Mouse (Mus musculus): ENCODE measurements around the gene Anxa11. TPM values are rescaled to one million over a fixed set of nuclear protein-coding genes. Genes with fewer than 3 reads are reported as not detected.
"Not testable (repeated sequence)": the region's sequence is repeated elsewhere in the genome, so short reads cannot be mapped to it uniquely, and the experiment has no call there.

Anxa11 gene
- polyA plus RNA-seq, 1 experiment from 2014 or later: 3.5 TPM

DNA sequence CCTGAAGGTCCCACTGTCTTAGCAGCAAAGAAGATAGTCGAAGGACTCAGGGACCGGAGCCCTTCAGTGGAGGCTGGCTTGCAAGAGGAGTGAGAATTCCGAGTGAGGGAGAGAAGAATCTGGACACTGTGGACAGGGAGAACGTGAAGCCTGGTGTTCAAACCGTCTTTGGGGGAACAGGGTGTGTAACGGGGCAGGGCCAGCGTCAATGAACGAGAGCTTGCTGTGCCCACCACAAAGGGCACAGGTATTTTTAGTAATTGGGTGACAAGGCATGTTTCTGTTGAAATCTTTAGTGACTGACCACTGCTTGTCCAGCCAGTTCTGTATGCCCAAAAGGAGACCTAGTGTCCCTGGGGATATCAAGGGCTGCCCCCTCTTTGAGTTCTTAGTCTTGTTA is 4.6 kb downstream of the Anxa11 start:
- H3K4me1 ChIP-seq (ENCODE audit: control insufficient read depth, insufficient read depth, low read length): peaks cover 3% of the 10 kb centered on the region
- peaks cover 25% of the 10 kb centered on the region for H3K27me3 ChIP-seq (ENCODE audit: control insufficient read depth, insufficient read depth, low read length)
- H3K36me3 ChIP-seq (ENCODE audit: control insufficient read depth, insufficient read depth, low read length): no peaks in the 10 kb centered on the region
- DNase-seq (ENCODE audit: low spot score) (no peak), ATAC-seq (ENCODE audit: insufficient read depth, low FRiP score, low TSS enrichment) (no peak)
- H3K4me3 ChIP-seq (ENCODE audit: low read depth, low read length): no peak overlapping the region
- no peaks in the 10 kb centered on the region for H3K9me3 ChIP-seq (ENCODE audit: control insufficient read depth, low read length)
- WGBS: 88% methylated on average over 8 of the region's 8 CpGs
- no peak overlapping the region for H3K27ac ChIP-seq (ENCODE audit: low read depth, low read length)
- no peak overlapping the region for H3K9ac ChIP-seq (ENCODE audit: low read length)
- no peak overlapping the region for H3K4me2 ChIP-seq (ENCODE audit: low read depth)

DNA sequence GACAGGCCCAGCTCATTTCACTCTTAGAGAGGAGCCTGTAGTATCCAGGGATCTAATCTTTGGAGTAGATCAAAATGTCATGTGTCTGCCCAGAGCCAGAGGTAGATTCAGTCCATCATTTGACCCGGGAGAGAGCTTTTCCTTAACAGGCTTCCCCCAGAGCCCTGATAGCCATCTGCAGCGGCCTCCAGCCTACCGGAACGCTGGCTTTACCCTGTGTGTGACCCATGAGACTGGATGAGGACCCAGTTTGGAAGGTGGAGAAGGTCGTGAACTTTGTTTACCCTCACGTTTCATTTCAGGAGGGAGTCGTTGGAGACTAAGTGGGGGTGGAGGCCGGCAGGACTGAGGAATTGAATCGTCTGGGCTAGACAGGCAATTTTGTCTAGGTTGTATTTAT is 5.7 kb downstream of the Anxa11 start:
- no peak for DNase-seq (ENCODE audit: low spot score)
- Histone ChIP-seq H3K27me3 (ENCODE audit: control insufficient read depth, insufficient read depth, low read length) (peaks cover 13% of the 10 kb centered on the region), H3K4me2 (ENCODE audit: low read depth) (no peak overlapping the region), H3K9ac (ENCODE audit: low read length) (no peak overlapping the region), H3K4me3 (ENCODE audit: low read depth, low read length) (no peak overlapping the region), H3K36me3 (ENCODE audit: control insufficient read depth, insufficient read depth, low read length) (no peaks in the 10 kb centered on the region), H3K27ac (ENCODE audit: low read depth, low read length) (no peak overlapping the region), H3K9me3 (ENCODE audit: control insufficient read depth, low read length) (no peaks in the 10 kb centered on the region), H3K4me1 (ENCODE audit: control insufficient read depth, insufficient read depth, low read length) (no peaks in the 10 kb centered on the region; the same call in none of the 2 replicates)
- WGBS: 30% methylated on average over 9 of the region's 9 CpGs
- no peak for ATAC-seq (ENCODE audit: insufficient read depth, low FRiP score, low TSS enrichment)

DNA sequence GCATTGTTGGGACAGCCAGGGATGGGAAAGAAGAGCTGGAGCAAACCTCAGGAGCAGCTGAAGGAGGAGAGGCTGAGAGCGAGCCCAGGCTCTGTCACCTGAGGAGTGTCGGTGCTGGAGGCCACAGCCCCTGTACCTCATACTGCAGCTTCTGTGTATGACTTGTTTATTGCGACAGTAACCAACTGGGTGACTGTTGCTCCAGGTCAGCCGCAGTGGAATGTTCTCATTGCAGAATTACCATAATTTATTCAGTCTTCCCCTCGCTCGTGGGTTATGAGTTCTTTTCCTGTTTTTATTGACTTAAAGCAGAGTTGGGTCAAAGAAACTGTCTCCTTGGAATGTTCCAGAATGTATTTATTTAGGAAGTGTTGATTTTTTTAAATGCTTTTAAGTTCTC is 6.3 kb downstream of the Anxa11 start:
- H3K9me3 ChIP-seq (ENCODE audit: control insufficient read depth, low read length): no peaks in the 10 kb centered on the region
- H3K4me1 ChIP-seq (ENCODE audit: control insufficient read depth, insufficient read depth, low read length): no peaks in the 10 kb centered on the region; the same call in 1 of the 2 replicates
- ATAC-seq (ENCODE audit: insufficient read depth, low FRiP score, low TSS enrichment) (no peak), DNase-seq (ENCODE audit: low spot score) (no peak)
- no peak overlapping the region for H3K9ac ChIP-seq (ENCODE audit: low read length)
- H3K27ac ChIP-seq (ENCODE audit: low read depth, low read length): no peak overlapping the region
- WGBS: 87% methylated on average over 6 of the region's 6 CpGs
- H3K4me3 ChIP-seq (ENCODE audit: low read depth, low read length): no peak overlapping the region
- no peak overlapping the region for H3K4me2 ChIP-seq (ENCODE audit: low read depth)
- H3K36me3 ChIP-seq (ENCODE audit: control insufficient read depth, insufficient read depth, low read length): no peaks in the 10 kb centered on the region
- H3K27me3 ChIP-seq (ENCODE audit: control insufficient read depth, insufficient read depth, low read length): peaks cover 7% of the 10 kb centered on the region

DNA sequence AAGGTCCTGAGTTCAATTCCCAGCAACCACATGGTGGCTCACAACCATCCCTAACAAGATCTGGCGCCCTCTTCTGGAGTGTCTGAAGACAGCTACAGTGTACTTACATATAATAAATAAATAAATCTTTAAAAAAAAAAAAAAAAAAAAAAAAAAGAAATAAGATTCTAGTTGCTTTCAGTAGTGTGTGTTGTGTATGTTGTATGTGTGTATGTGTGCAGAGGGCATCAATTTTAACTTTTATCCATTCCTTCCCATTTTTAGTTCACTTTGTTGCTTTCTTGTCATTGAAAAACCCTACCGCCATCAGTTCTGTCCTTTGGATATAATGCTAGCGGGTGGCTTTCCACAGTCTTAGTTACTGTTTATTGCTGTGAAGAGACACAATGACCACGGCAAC is 6.8 kb downstream of the Anxa11 start:
- H3K9me3 ChIP-seq (ENCODE audit: control insufficient read depth, low read length); H3K27ac ChIP-seq (ENCODE audit: low read depth, low read length); H3K4me1 ChIP-seq (ENCODE audit: control insufficient read depth, insufficient read depth, low read length); H3K36me3 ChIP-seq (ENCODE audit: control insufficient read depth, insufficient read depth, low read length); DNase-seq (ENCODE audit: low spot score); H3K4me2 ChIP-seq (ENCODE audit: low read depth); H3K4me3 ChIP-seq (ENCODE audit: low read depth, low read length); H3K27me3 ChIP-seq (ENCODE audit: control insufficient read depth, insufficient read depth, low read length); H3K9ac ChIP-seq (ENCODE audit: low read length); ATAC-seq (ENCODE audit: insufficient read depth, low FRiP score, low TSS enrichment): not testable (repeated sequence)
- 89% methylated on average over 3 of the region's 4 CpGs for WGBS

DNA sequence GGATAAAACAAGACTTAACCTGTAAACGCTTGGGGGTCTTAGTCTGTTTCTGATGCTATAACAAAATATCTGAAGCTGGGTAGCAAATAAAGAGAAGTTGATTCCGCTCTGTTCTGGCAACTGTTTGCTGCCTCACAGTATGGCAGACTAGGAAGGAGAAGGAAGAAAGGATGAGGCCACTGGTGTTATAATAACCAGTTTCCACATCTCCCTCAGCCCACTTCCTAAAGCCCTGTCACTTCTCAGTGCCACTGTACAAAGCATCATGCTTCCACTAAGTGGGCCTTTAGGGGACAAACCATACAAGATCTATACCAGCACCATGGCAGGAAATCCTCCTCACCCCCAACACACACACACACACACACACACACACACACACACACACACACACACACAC is 8.5 kb downstream of the Anxa11 start:
- Histone ChIP-seq H3K36me3 (ENCODE audit: control insufficient read depth, insufficient read depth, low read length) (no peaks in the 10 kb centered on the region), H3K4me2 (ENCODE audit: low read depth) (no peak overlapping the region), H3K9ac (ENCODE audit: low read length) (no peak overlapping the region), H3K9me3 (ENCODE audit: control insufficient read depth, low read length) (no peaks in the 10 kb centered on the region), H3K4me3 (ENCODE audit: low read depth, low read length) (no peak overlapping the region), H3K27me3 (ENCODE audit: control insufficient read depth, insufficient read depth, low read length) (no peaks in the 10 kb centered on the region), H3K27ac (ENCODE audit: low read depth, low read length) (no peak overlapping the region), H3K4me1 (ENCODE audit: control insufficient read depth, insufficient read depth, low read length) (no peaks in the 10 kb centered on the region; the same call in 1 of the 2 replicates)
- 93% methylated on average over 2 of the region's 2 CpGs for WGBS
- ATAC-seq (ENCODE audit: insufficient read depth, low FRiP score, low TSS enrichment) (no peak), DNase-seq (ENCODE audit: low spot score) (no peak)

DNA sequence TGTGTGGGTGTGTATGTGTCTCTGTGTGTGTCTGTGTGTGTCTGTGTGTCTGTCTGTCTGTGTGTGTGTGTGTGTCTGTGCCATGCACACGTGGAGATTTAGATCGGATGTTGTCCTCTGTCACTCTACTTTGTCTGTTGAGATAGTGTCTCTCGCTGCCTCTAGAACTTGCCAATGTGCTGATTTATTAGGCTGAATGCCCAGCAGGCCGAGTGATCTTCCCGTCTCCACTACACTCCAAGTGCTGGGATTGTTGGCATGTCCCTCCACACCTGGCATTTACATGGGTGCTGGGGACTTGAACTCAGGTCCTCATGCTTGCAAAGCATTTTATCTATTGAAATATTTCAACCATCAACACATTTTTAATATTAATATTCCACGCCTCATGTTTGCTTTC is 9.2 kb downstream of the Anxa11 start:
- Histone ChIP-seq H3K4me1 (ENCODE audit: control insufficient read depth, insufficient read depth, low read length) (no peaks in the 10 kb centered on the region; the same call in 1 of the 2 replicates), H3K9ac (ENCODE audit: low read length) (no peak overlapping the region), H3K9me3 (ENCODE audit: control insufficient read depth, low read length) (no peaks in the 10 kb centered on the region), H3K27ac (ENCODE audit: low read depth, low read length) (no peak overlapping the region), H3K4me3 (ENCODE audit: low read depth, low read length) (no peak overlapping the region), H3K36me3 (ENCODE audit: control insufficient read depth, insufficient read depth, low read length) (no peaks in the 10 kb centered on the region), H3K4me2 (ENCODE audit: low read depth) (no peak overlapping the region), H3K27me3 (ENCODE audit: control insufficient read depth, insufficient read depth, low read length) (no peaks in the 10 kb centered on the region)
- 59% methylated on average over 6 of the region's 6 CpGs for WGBS
- no peak for DNase-seq (ENCODE audit: low spot score)
- no peak for ATAC-seq (ENCODE audit: insufficient read depth, low FRiP score, low TSS enrichment)

DNA sequence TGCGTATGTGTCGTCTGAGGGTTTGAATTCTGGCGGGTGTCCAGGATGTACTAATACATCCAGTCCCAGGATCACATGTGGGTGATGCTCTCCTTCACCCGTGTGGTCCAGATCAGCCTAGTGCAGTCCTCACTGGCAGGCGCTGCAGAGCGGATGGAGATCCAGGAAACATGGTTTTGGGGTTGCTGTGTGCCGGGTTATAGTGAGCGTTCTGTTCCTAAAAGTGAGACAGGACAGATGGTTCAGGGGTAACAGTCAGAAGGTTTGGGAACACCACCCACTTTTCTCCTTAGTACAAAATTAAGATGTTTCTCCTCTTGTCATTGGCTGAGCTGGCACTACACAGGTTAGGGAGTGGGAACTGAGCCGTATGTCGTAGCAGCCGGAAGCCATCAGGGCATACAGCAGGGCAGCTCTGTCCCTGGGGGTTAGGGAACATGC is 10.2 kb downstream of the Anxa11 start:
- ATAC-seq (ENCODE audit: insufficient read depth, low FRiP score, low TSS enrichment) (no peak), DNase-seq (ENCODE audit: low spot score) (no peak)
- WGBS: 83% methylated on average over 11 of the region's 11 CpGs
- H3K4me3 ChIP-seq (ENCODE audit: low read depth, low read length): no peak overlapping the region
- no peaks in the 10 kb centered on the region for H3K36me3 ChIP-seq (ENCODE audit: control insufficient read depth, insufficient read depth, low read length)
- H3K9ac ChIP-seq (ENCODE audit: low read length): no peak overlapping the region
- no peak overlapping the region for H3K27ac ChIP-seq (ENCODE audit: low read depth, low read length)
- H3K4me2 ChIP-seq (ENCODE audit: low read depth): no peak overlapping the region
- no peaks in the 10 kb centered on the region; the same call in 1 of the 2 replicates for H3K4me1 ChIP-seq (ENCODE audit: control insufficient read depth, insufficient read depth, low read length)
- no peaks in the 10 kb centered on the region for H3K9me3 ChIP-seq (ENCODE audit: control insufficient read depth, low read length)
- no peaks in the 10 kb centered on the region for H3K27me3 ChIP-seq (ENCODE audit: control insufficient read depth, insufficient read depth, low read length)

DNA sequence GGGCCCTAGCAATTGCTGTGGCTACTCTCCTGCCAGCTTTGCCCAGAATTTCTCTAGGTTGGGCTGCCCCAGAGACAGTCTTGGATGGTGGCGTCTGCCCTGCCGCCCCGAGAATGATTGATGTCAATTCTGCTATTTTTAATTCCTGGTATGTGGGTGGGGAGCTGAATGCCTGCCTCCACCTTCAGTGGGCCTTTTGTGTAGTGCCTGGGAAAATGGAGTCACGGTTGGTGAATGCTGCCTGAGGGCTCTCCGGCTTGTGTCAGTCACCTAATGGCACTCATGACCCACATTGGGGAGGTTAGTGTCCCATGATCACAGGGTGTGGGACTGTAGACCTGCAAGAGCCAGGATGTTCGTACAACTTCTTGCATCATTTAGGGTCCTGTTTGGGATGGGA is 11.3 kb downstream of the Anxa11 start:
- Histone ChIP-seq H3K4me2 (ENCODE audit: low read depth) (no peak overlapping the region), H3K9ac (ENCODE audit: low read length) (no peak overlapping the region), H3K36me3 (ENCODE audit: control insufficient read depth, insufficient read depth, low read length) (no peaks in the 10 kb centered on the region), H3K4me1 (ENCODE audit: control insufficient read depth, insufficient read depth, low read length) (no peaks in the 10 kb centered on the region), H3K27ac (ENCODE audit: low read depth, low read length) (no peak overlapping the region), H3K9me3 (ENCODE audit: control insufficient read depth, low read length) (no peaks in the 10 kb centered on the region), H3K4me3 (ENCODE audit: low read depth, low read length) (no peak overlapping the region), H3K27me3 (ENCODE audit: control insufficient read depth, insufficient read depth, low read length) (no peaks in the 10 kb centered on the region)
- no peak for DNase-seq (ENCODE audit: low spot score)
- ATAC-seq (ENCODE audit: insufficient read depth, low FRiP score, low TSS enrichment): no peak
- whole genome bisulfite sequencing: 72% methylated on average over 6 of the region's 6 CpGs

DNA sequence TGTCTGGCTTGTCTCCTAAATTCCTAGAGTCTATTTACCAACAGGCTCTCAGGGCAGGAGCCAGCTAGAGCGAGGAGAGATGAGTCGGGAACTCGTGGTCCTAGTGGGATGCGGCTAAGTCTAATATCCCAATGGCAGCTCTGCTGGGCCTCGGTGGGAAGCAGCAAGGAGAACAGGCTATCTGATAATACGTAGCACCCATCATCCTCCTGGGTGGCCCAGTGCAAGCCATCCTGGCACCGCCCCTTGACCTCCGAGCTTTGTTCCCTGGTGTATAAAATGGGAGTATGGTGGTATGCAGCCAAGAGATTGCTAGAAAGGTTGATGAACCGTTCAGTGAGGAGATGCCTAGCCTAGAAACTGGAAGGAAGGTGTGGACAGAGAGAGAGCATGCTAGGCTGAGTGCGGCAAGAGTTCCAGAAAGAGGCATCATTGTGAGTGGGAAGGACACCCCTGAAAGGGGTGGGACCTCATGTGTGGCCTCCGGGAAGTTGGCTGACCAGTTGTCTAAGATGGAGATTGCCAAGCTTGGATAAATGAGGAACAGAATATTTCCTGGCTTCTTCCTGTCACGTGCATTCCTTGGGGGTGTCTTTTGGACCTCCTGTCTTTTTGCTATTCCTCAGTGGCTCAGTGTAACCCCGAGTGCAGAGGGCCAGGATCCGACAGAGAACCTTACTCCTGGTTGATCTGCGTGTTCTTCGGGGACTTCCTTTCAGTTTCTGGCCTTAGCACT is 11.9 kb downstream of the Anxa11 start:
- Histone ChIP-seq H3K9ac (ENCODE audit: low read length) (no peak overlapping the region), H3K4me1 (ENCODE audit: control insufficient read depth, insufficient read depth, low read length) (no peaks in the 10 kb centered on the region), H3K36me3 (ENCODE audit: control insufficient read depth, insufficient read depth, low read length) (no peaks in the 10 kb centered on the region), H3K27me3 (ENCODE audit: control insufficient read depth, insufficient read depth, low read length) (no peaks in the 10 kb centered on the region), H3K4me3 (ENCODE audit: low read depth, low read length) (no peak overlapping the region), H3K27ac (ENCODE audit: low read depth, low read length) (no peak overlapping the region), H3K4me2 (ENCODE audit: low read depth) (no peak overlapping the region), H3K9me3 (ENCODE audit: control insufficient read depth, low read length) (no peaks in the 10 kb centered on the region)
- WGBS: 90% methylated on average over 16 of the region's 16 CpGs
- ATAC-seq (ENCODE audit: insufficient read depth, low FRiP score, low TSS enrichment): no peak
- no peak for DNase-seq (ENCODE audit: low spot score)

Data from neural tube, embryonic 11.5 days (tissue).